ENCODE assay signal across 12 mouse cellular contexts in the genomic region with DNA sequence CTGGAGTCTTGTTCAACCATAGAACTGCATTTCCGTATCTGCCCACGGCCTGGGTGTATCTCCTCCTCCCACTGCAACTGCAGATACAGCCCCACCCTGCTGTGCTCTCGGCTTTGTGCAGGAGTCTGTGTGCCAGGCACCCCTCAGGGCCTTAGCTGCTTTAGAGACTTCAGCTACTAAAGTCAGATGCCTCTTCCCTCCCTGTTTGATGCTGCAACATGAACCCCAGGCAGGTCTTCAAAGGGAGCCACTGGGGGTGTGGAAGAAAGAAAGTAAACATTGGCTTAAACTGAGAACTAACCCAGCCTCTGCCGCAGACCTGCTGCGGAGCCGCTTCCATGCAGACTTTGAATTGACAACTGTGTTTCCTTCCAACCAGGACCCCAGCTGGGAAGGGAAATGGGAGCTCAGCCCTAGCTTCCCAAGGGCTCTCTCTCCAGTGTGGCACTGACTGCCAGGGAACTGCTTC.
DNase-seq lines count a peak whose midpoint lies in the region; ATAC-seq and TF ChIP-seq lines count a peak whose summit lies in the region.
"Had no signal": no experiment of that assay in that cellular context is flagged by ENCODE, and none has a peak within 500 bp of the region (broad histone marks: within the 10 kb centered on the region; RNA-seq: fewer than 3 reads in every experiment).

No protein-coding gene starts in this region.

- H3K4me1 ChIP-seq in liver, embryonic 15.5 days (replicated peaks) = peaks cover 10% of the 10 kb centered on the region

- no peaks in the 10 kb centered on the region for H3K36me3 ChIP-seq in liver, embryonic 15.5 days (replicated peaks)
- H3K36me3 ChIP-seq: heart, embryonic 13.5 days had no signal

- ATAC-seq in liver, embryonic 15.5 days (ENCODE audit: insufficient read depth) = no peak

- 0 out of 2 replicates have a peak overlapping the region, but pooled peaks have one; percentile 2 for H3K4me2 ChIP-seq in liver, embryonic 15.5 days
- H3K4me2 ChIP-seq: heart, embryonic 13.5 days had no signal

- H3K27ac ChIP-seq in gastrocnemius, adult 2 months = 0 out of 2 replicates have a peak overlapping the region, but pooled peaks have one; percentile 38
- H3K27ac ChIP-seq in liver, embryonic 15.5 days (replicated peaks) = no peak overlapping the region
- H3K27ac ChIP-seq: heart, embryonic 13.5 days; kidney, postnatal 0 days; macrophage had no signal

- no peak for DNase-seq in gastrocnemius, adult 2 months
- DNase-seq in gastrocnemius, adult 18-20 months (ENCODE audit: low spot score) = no peak
- peak; percentile 19 for DNase-seq in right cerebral cortex, adult 18-20 months
- no peak for DNase-seq in right cerebral cortex, postnatal 14 days
- no peak for DNase-seq in ovary, postnatal 14 days (ENCODE audit: low spot score)
- no peak for DNase-seq in spleen, adult 12 weeks (ENCODE audit: low spot score)
- no peak for DNase-seq in layer of hippocampus, adult 18-20 months (ENCODE audit: low spot score in 2 of 2)
- DNase-seq: cerebellum, adult 11-12 months had no signal

- H3K4me3 ChIP-seq in gastrocnemius, adult 2 months = no peak overlapping the region
- no peak overlapping the region for H3K4me3 ChIP-seq in liver, embryonic 15.5 days (replicated peaks)
- H3K4me3 ChIP-seq: heart, embryonic 13.5 days had no signal

- 12% methylated on average over 6 of the region's 6 CpGs for WGBS in liver, embryonic 15.5 days (ENCODE audit: insufficient replicate concordance)

- TF ChIP-seq CTCF in gastrocnemius, adult 2 months (IDR thresholded peaks at IDR 0.05) = no peak

- H3K9ac ChIP-seq in liver, embryonic 15.5 days = no peak overlapping the region
- H3K9ac ChIP-seq: heart, embryonic 13.5 days had no signal

- H3K9me3 ChIP-seq in liver, embryonic 15.5 days (replicated peaks) = no peaks in the 10 kb centered on the region
- H3K9me3 ChIP-seq: heart, embryonic 13.5 days had no signal

- intact Hi-C loops in gastrocnemius, adult 2 months (cut with DNase I) = no loop called here

- H3K27me3 ChIP-seq in liver, embryonic 15.5 days = no peaks in the 10 kb centered on the region; the same call in 1 of the 2 replicates
